Mouse (Mus musculus) 3134 (cell line): ENCODE results near the gene Cd276.
A peak's percentile ranks its signal among the peaks of the same experiment; 100 is the strongest.

Experiments
- DNase-seq: peaks from one replicate; pipeline ENCODE4 v3.0.0-alpha.2; 2011; ENCODE audit warnings: low spot score; ENCODE audit not compliant: insufficient read length; ENCODE audit errors: extremely low read depth

The Cd276 gene

GRCm38 (mm10) chr9:58552083-58552482 lies 3.2 kb downstream of the Cd276 start:
- DNase-seq = no peak

- DNase-seq = no peak
Observed at GRCm38 (mm10) chr9:58550928-58551327, 4.3 kb downstream of the Cd276 start.

- DNase-seq = peak; percentile 66
Observed at GRCm38 (mm10) chr9:58549694-58550093, 5.5 kb downstream of the Cd276 start.

GRCm38 (mm10) chr9:58548897-58549296 lies 6.3 kb downstream of the Cd276 start:
- peak; percentile 66 for DNase-seq

GRCm38 (mm10) chr9:58546630-58547360 lies 8.4 kb downstream of the Cd276 start:
- peak; percentile 67 for DNase-seq

- no peak for DNase-seq
Observed at GRCm38 (mm10) chr9:58545428-58545827, 9.8 kb downstream of the Cd276 start.

GRCm38 (mm10) chr9:58544879-58545324 lies 10.3 kb downstream of the Cd276 start:
- DNase-seq = no peak

- peak; percentile 84 for DNase-seq
Observed at GRCm38 (mm10) chr9:58541895-58542338, 13.3 kb downstream of the Cd276 start.

- no peak for DNase-seq
Observed at GRCm38 (mm10) chr9:58539886-58540285, 15.4 kb downstream of the Cd276 start.

GRCm38 (mm10) chr9:58537774-58538173 lies 17.5 kb downstream of the Cd276 start:
- no peak for DNase-seq

GRCm38 (mm10) chr9:58535447-58536134 lies 19.6 kb downstream of the Cd276 start:
- DNase-seq = no peak

- no peak for DNase-seq
Observed at GRCm38 (mm10) chr9:58534766-58535165, 20.5 kb downstream of the Cd276 start.

GRCm38 (mm10) chr9:58533322-58533721 lies 21.9 kb downstream of the Cd276 start:
- no peak for DNase-seq

GRCm38 (mm10) chr9:58532236-58532635 lies 23.0 kb downstream of the Cd276 start:
- no peak for DNase-seq

GRCm38 (mm10) chr9:58530407-58530806 lies 24.8 kb downstream of the Cd276 start:
- no peak for DNase-seq

GRCm38 (mm10) chr9:58527841-58528240 lies 27.4 kb downstream of the Cd276 start:
- DNase-seq = no peak

- DNase-seq = no peak
Observed at GRCm38 (mm10) chr9:58525108-58525507, 30.1 kb downstream of the Cd276 start.

GRCm38 (mm10) chr9:58521883-58522423 lies 33.3 kb downstream of the Cd276 start:
- no peak for DNase-seq

GRCm38 (mm10) chr9:58520816-58521581 lies 34.2 kb downstream of the Cd276 start:
- DNase-seq = no peak

- no peak for DNase-seq
Observed at GRCm38 (mm10) chr9:58519953-58520352, 35.3 kb downstream of the Cd276 start.
